Comparison of ENCODE assay signal across 11 mouse cellular contexts in genomic region chr14:48295410-48295809, GRCm38 (mm10).
DNase-seq lines count a peak whose midpoint lies in the region; ATAC-seq and TF ChIP-seq lines count a peak whose summit lies in the region.
"Had no signal": no experiment of that assay in that cellular context is flagged by ENCODE, and none has a peak within 500 bp of the region (broad histone marks: within the 10 kb centered on the region; RNA-seq: fewer than 3 reads in every experiment).

No protein-coding gene starts in this region.

- H3K9ac ChIP-seq in forebrain, embryonic 16.5 days (replicated peaks; ENCODE audit: low read depth, low read length), result no peak overlapping the region
- no peak overlapping the region for H3K9ac ChIP-seq in forebrain, embryonic 11.5 days (ENCODE audit: low read length)
- H3K9ac ChIP-seq in hindbrain, embryonic 16.5 days (ENCODE audit: low read depth, low read length), result no peak overlapping the region
- H3K9ac ChIP-seq in hindbrain, embryonic 14.5 days, result no peak overlapping the region
- H3K9ac ChIP-seq in midbrain, postnatal 0 days (replicated peaks; ENCODE audit: low read length, poor library complexity, severe bottlenecking), result no peak overlapping the region
- H3K9ac ChIP-seq: midbrain, embryonic 12.5 days had no signal

- H3K9me3 ChIP-seq in forebrain, embryonic 16.5 days (ENCODE audit: control insufficient read depth, low read length), result no peaks in the 10 kb centered on the region
- H3K9me3 ChIP-seq in forebrain, embryonic 11.5 days (ENCODE audit: control insufficient read depth, low read length), result no peaks in the 10 kb centered on the region
- H3K9me3 ChIP-seq in hindbrain, embryonic 16.5 days (ENCODE audit: control insufficient read depth, low read length), result no peaks in the 10 kb centered on the region
- H3K9me3 ChIP-seq in hindbrain, embryonic 14.5 days (ENCODE audit: control insufficient read depth, low read length), result no peaks in the 10 kb centered on the region
- H3K9me3 ChIP-seq in midbrain, postnatal 0 days (ENCODE audit: low read length), result no peaks in the 10 kb centered on the region
- no peaks in the 10 kb centered on the region for H3K9me3 ChIP-seq in midbrain, embryonic 10.5 days (replicated peaks)
- H3K9me3 ChIP-seq: midbrain, embryonic 12.5 days had no signal

- no peak overlapping the region for H3K4me3 ChIP-seq in forebrain, embryonic 16.5 days (replicated peaks; ENCODE audit: low read length)
- no peak overlapping the region for H3K4me3 ChIP-seq in forebrain, embryonic 11.5 days (ENCODE audit: low read depth, low read length)
- H3K4me3 ChIP-seq in hindbrain, embryonic 16.5 days (ENCODE audit: low read length), result no peak overlapping the region
- no peak overlapping the region for H3K4me3 ChIP-seq in hindbrain, embryonic 14.5 days (replicated peaks; ENCODE audit: low read length)
- no peak overlapping the region for H3K4me3 ChIP-seq in midbrain, postnatal 0 days (ENCODE audit: low read depth, low read length)
- H3K4me3 ChIP-seq in midbrain, embryonic 10.5 days, result no peak overlapping the region
- H3K4me3 ChIP-seq: midbrain, embryonic 12.5 days had no signal

- peaks cover 9% of the 10 kb centered on the region for H3K4me1 ChIP-seq in forebrain, embryonic 16.5 days (replicated peaks; ENCODE audit: control insufficient read depth, insufficient read depth, low read length)
- H3K4me1 ChIP-seq in forebrain, embryonic 11.5 days (replicated peaks; ENCODE audit: control insufficient read depth, insufficient read depth, low read length), result no peaks in the 10 kb centered on the region
- H3K4me1 ChIP-seq in hindbrain, embryonic 16.5 days (ENCODE audit: control insufficient read depth, insufficient read depth, low read depth, low read length), result no peaks in the 10 kb centered on the region; the same call in none of the 2 replicates
- peaks cover 12% of the 10 kb centered on the region for H3K4me1 ChIP-seq in hindbrain, embryonic 14.5 days (replicated peaks; ENCODE audit: control insufficient read depth, insufficient read depth, low read length)
- 0 out of 2 replicates have a peak, but pooled peaks cover 6% of the 10 kb centered on the region for H3K4me1 ChIP-seq in midbrain, postnatal 0 days (ENCODE audit: insufficient read depth, low read length)
- 0 out of 2 replicates have a peak, but pooled peaks cover 5% of the 10 kb centered on the region for H3K4me1 ChIP-seq in midbrain, embryonic 10.5 days
- H3K4me1 ChIP-seq: midbrain, embryonic 12.5 days had no signal

- WGBS in forebrain, embryonic 16.5 days, result 53% methylated on average over 5 of the region's 5 CpGs
- WGBS in forebrain, embryonic 11.5 days, result 68% methylated on average over 5 of the region's 5 CpGs
- WGBS in hindbrain, embryonic 16.5 days, result 56% methylated on average over 5 of the region's 5 CpGs
- 66% methylated on average over 5 of the region's 5 CpGs for WGBS in hindbrain, embryonic 14.5 days
- WGBS in midbrain, postnatal 0 days, result 58% methylated on average over 5 of the region's 5 CpGs
- WGBS in midbrain, embryonic 10.5 days, result 70% methylated on average over 5 of the region's 5 CpGs

- H3K27me3 ChIP-seq in forebrain, embryonic 16.5 days (replicated peaks; ENCODE audit: control insufficient read depth, insufficient read depth, low read length), result no peaks in the 10 kb centered on the region
- H3K27me3 ChIP-seq in forebrain, embryonic 11.5 days (ENCODE audit: control insufficient read depth, insufficient read depth, low read length), result no peaks in the 10 kb centered on the region
- H3K27me3 ChIP-seq in hindbrain, embryonic 16.5 days (replicated peaks; ENCODE audit: control insufficient read depth, insufficient read depth, low read length), result no peaks in the 10 kb centered on the region
- H3K27me3 ChIP-seq in hindbrain, embryonic 14.5 days (ENCODE audit: control insufficient read depth, insufficient read depth, low read length), result no peaks in the 10 kb centered on the region
- no peaks in the 10 kb centered on the region for H3K27me3 ChIP-seq in midbrain, postnatal 0 days (ENCODE audit: insufficient read depth, low read length)
- H3K27me3 ChIP-seq in midbrain, embryonic 10.5 days (ENCODE audit: low read depth, poor library complexity, severe bottlenecking), result no peaks in the 10 kb centered on the region
- H3K27me3 ChIP-seq: midbrain, embryonic 12.5 days had no signal

- no peak for DNase-seq in forebrain, embryonic 11.5 days (ENCODE audit: low spot score)
- no peak for DNase-seq in hindbrain, embryonic 14.5 days (ENCODE audit: low spot score)
- no peak for DNase-seq in midbrain, postnatal 0 days (ENCODE audit: low spot score)
- no peak for DNase-seq in midbrain, embryonic 10.5 days (ENCODE audit: low spot score)
- DNase-seq in adrenal gland, postnatal 10 days, result no peak
- no peak for DNase-seq in urinary bladder, adult 2 months (ENCODE audit: low spot score)
- DNase-seq: adrenal gland, postnatal 25 days; cerebellum, adult 9-10 months had no signal

- no peak for TF ChIP-seq CTCF in midbrain, postnatal 0 days (IDR thresholded peaks at IDR 0.05)

- H3K36me3 ChIP-seq in forebrain, embryonic 16.5 days (ENCODE audit: control insufficient read depth, insufficient read depth), result no peaks in the 10 kb centered on the region
- H3K36me3 ChIP-seq in forebrain, embryonic 11.5 days (ENCODE audit: control insufficient read depth, insufficient read depth, low read length), result no peaks in the 10 kb centered on the region
- H3K36me3 ChIP-seq in hindbrain, embryonic 16.5 days (ENCODE audit: control insufficient read depth, insufficient read depth, low read length), result no peaks in the 10 kb centered on the region
- no peaks in the 10 kb centered on the region for H3K36me3 ChIP-seq in hindbrain, embryonic 14.5 days (replicated peaks; ENCODE audit: control insufficient read depth, insufficient read depth)
- H3K36me3 ChIP-seq in midbrain, postnatal 0 days (ENCODE audit: insufficient read depth, low read length), result no peaks in the 10 kb centered on the region
- no peaks in the 10 kb centered on the region for H3K36me3 ChIP-seq in midbrain, embryonic 10.5 days
- H3K36me3 ChIP-seq: midbrain, embryonic 12.5 days had no signal

- H3K27ac ChIP-seq in forebrain, embryonic 16.5 days (ENCODE audit: low read length), result peak overlapping the region; percentile 26; the same call in 1 of the 2 replicates
- H3K27ac ChIP-seq in forebrain, embryonic 11.5 days (ENCODE audit: low read depth, low read length), result no peak overlapping the region
- peak overlapping the region; percentile 13; the same call in 1 of the 2 replicates for H3K27ac ChIP-seq in hindbrain, embryonic 16.5 days (ENCODE audit: low read depth, low read length)
- no peak overlapping the region for H3K27ac ChIP-seq in hindbrain, embryonic 14.5 days
- no peak overlapping the region for H3K27ac ChIP-seq in midbrain, postnatal 0 days (ENCODE audit: low read depth, low read length)
- no peak overlapping the region; the same call in 1 of the 2 replicates for H3K27ac ChIP-seq in midbrain, embryonic 10.5 days (replicated peaks)
- H3K27ac ChIP-seq: midbrain, embryonic 12.5 days had no signal

- H3K4me2 ChIP-seq in forebrain, embryonic 16.5 days (ENCODE audit: low read length), result no peak overlapping the region
- H3K4me2 ChIP-seq in forebrain, embryonic 11.5 days (ENCODE audit: low read depth, low read length, severe bottlenecking), result no peak overlapping the region
- H3K4me2 ChIP-seq in hindbrain, embryonic 16.5 days (ENCODE audit: low read length), result no peak overlapping the region; the same call in 1 of the 2 replicates
- H3K4me2 ChIP-seq in hindbrain, embryonic 14.5 days (replicated peaks), result no peak overlapping the region
- H3K4me2 ChIP-seq in midbrain, postnatal 0 days (ENCODE audit: low read depth, low read length, poor library complexity, severe bottlenecking), result peak overlapping the region; percentile 4; the same call in 1 of the 2 replicates
- H3K4me2 ChIP-seq: midbrain, embryonic 12.5 days had no signal

- no peak for ATAC-seq in forebrain, embryonic 16.5 days
- ATAC-seq in forebrain, embryonic 11.5 days (replicated peaks; ENCODE audit: low FRiP score), result no peak
- no peak for ATAC-seq in hindbrain, embryonic 16.5 days
- ATAC-seq in hindbrain, embryonic 14.5 days (ENCODE audit: low FRiP score), result no peak
- ATAC-seq in midbrain, postnatal 0 days (ENCODE audit: low FRiP score), result no peak

Comparison
In these comparisons a context has a peak if more than half of its experiments do, and no peak if none do; other contexts are left out.
1. H3K27ac ChIP-seq: peak in forebrain, embryonic 16.5 days (single experiment) and hindbrain, embryonic 16.5 days (single experiment); none in forebrain, embryonic 11.5 days (single experiment), hindbrain, embryonic 14.5 days (single experiment), midbrain, postnatal 0 days (single experiment) and midbrain, embryonic 10.5 days (single experiment).